Mouse (Mus musculus): ENCODE results near the gene Spock1.
A peak's percentile ranks its signal among the peaks of the same experiment; 100 is the strongest.

Gene Spock1

DNA sequence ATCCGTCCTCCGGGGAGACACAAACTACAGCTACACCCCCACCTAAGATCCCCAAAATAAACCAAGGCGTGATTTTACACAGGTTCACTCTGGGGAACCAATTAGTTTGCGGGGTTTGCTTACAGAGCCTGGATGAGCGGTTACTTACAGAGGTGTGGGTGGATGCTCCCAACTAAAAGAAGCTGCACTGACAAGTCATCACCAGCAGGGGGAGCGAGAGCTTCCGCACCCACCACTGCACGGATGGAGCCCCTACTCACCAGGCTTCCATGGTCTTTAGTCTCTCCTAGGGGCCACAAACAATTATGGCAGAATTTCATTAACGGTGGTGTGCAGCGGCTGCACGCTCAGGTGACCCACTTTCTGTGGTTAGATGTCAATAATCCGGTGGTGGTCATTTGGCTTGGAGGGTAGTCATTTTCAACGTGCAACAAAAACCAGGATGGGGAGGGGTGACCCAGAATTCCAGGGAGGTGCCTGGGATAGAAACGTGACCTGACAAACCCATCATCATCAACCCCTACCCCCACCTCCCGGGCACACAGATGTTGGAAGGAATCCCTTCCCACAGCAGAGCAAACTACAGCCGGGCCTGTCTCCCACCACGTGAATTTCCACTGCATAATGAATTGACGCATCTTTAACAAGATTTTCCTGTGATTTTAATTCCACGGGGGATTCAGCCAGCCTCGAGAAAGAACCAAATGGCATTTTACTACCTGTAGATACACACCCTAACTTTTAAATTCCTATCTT, 186.4 kb downstream of the Spock1 start:
- DNase-seq = no peak

DNA sequence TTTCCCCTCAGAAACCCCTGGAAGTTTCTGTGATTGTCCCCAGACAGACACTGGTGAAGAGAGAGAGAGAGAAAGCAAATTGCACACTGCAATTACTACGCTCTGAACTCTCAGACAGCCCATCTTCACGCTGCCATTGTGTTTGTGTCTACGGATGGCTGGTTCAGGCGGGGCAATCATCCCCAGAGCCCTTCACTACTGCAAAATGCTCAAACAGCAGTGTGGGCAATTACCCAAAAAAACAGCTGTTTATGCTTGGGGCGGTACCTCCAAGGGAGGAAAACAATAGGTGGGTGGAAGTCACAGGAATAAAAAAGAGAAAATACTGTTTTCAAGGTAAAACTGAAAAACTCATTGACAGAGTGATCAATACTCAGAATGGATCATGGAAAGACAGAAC, 190.0 kb downstream of the Spock1 start:
- no peak for DNase-seq

DNA sequence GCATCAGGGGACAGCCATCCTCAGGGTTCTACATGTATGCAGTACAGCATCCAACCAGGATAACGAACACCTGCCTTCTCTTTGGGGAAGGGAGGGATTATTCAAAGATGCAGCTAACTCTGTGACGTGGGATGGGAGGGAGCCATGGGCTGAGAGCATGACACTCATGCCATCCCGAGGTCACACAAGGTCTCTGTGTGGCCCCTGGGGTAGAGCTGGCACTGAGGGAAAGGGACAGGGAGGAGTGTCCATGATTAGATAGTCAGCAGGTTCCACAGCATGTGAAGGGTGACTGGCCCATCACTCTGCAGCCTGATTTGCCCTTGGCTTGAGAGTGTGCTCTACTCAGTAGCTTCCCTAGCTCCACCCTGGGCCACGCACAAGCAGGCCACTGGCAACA, 195.2 kb downstream of the Spock1 start:
- no peak for DNase-seq

DNA sequence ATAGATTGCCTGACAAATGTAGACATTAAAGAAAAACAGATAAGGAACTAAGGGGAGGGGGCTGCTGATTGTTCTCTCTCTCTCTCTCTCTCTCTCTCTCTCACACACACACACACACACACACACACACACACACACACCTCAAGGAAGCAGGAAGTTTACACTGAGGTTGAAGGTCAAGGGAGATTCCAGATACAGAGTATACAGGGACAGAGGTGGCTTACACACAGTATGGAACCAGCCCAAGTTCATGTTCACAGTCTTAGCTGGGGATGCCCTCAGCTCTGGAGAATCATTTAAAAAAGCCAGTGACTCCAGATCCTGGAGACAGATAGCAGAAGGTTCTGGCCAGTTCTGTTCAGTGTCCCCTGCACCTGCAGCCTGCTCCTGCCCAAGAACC, 199.7 kb downstream of the Spock1 start:
- DNase-seq = no peak

DNA sequence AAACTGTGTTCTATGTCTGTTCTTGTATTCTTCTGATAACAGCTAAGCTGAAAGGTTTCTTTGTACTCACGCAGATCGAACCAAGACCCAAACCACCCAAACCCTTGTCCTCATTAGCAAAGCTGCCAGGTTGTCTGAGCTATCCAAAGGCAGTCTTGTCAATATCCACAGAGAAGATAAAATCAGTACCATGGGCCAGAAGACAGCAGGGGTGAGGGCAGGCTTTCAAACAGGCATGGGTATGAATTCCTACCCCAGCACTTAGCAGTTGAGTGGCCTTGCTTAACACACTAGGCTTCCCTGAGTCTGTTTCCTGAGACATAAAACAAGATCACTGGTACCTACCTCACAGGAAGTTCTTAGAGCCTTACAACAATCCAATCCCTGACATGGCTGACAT, 205.2 kb downstream of the Spock1 start:
- no peak for DNase-seq

DNA sequence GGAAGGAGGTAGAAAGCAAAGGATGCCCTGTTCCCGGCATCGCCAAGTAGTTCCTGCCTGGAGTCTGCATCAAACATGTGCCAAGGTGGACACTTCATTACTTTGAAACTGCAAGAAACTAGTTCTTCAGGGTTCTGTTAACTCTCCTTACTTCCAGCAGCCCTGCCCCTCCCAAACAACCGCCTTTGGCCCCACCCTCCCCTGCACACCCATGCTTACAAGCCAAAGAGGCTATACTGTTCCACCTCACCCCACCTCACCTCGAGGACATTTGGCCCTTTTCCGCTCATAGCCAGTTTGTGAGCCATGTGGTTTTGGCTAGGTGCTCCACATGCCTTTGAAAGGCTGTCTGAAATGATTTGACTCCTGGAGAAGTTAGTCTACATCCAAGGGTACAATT, 211.4 kb downstream of the Spock1 start:
- DNase-seq = peak; percentile 3 to 9

DNA sequence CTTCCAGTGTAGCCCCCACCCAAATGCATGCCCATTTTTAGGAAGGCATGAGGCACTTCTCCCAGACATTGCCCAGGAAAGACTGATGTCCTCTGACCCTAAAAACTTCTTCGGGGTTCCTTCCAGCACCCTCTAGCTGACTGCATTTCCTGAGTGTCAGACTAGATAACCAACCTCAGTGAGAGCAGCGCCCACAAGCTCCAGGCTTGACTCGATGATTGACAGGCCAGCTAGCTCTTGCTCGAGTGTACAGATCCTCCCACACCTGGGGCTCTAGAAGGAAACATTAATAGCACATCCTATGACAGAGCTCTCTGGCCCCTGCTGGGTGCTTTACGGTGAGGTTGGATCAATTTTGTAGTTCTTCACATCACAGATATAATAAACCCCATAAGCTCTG, 219.2 kb downstream of the Spock1 start:
- no peak for DNase-seq

DNA sequence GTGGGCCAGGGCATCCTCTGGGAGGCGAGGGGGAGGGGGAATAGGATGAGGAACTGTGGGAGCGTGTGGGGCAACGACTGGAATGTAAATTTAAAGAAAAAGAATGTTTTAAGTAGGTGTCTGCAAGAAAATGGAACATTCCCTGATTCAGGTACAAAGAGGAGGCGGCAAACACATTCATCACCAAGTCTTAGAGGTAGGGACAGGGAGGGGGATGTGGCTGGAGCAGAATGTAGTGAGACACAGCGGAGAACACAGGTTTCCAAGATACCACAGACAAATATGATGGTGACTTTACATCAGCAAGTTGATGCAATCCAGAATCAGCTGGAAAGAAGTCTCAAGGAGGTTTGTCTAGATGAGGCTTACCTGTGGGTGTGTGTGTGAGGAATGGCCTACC, 221.7 kb downstream of the Spock1 start:
- no peak for DNase-seq

DNA sequence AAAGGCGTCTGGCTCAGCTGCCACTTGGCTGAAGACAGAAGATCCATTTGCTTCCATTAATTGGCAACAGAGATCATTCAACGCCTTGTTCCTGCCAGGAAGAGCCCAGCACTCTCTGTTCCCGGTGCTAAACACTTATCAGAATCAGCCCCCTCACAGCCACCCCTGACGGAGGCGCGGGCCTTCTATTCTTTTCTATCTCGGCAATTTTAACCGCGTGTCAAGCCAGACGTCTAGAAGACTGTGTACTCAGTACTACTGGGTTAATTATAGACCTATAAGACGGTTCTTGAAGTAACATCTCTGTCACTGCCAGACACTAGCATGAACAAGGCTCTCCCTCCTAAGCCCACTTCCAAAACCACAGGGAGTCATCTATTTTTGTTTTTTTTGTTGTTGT, 222.9 kb downstream of the Spock1 start:
- DNase-seq = no peak

DNA sequence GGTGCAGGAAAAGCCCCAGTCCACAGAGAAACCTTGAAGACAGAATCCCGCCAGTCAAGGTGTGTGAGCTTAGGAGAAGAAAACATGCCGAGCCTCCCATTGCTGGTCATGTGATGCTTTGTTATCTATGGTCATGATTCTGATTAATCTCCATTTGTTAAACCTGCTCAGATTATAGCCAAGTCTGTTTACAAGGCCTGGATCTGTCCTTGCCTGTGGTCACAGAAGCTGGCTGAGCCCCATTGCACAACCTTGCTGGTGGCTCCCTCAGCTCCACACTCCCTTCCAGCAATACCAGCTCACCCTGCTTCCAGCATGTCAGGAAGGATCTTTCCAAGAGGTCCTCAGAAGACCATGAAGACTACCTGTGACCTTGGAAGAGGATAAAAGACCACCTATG, 228.5 kb downstream of the Spock1 start:
- DNase-seq = no peak

DNA sequence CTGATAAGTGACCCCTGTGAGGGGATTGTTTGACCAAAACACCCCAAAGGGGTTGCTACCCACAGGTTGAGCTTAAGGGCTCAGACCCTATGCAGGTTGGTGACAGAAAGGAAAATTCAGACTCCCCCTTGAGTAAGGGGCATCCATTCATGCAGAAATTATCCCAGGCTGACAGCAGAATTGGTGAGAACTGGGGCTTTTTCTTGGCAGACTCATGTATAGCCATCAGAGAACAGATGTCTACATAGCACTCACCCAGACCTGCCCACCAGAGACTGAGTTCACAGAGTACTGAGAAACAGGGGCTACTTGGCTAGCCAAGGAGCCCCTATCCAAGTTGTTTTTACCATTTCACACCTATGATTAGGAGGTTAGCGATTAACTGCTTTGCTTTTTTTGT, 231.3 kb downstream of the Spock1 start:
- no peak for DNase-seq

DNA sequence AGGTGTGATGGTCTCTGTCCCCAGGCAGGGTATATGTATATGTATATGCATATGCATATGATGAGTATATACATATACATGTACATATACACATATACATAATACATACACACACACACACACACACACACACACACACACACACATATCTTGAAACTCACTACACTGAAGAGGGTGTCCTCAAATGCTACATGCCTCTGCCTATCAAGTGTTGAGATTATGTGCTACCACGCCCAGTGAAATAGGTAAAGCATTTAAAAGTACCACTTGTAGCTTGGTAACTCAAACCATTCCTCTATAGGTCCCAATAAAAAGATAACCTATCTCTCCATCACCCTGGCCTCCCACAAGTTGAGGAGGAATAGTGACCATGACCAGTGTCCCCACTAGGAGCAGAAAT, 234.7 kb downstream of the Spock1 start:
- DNase-seq = no peak

DNA sequence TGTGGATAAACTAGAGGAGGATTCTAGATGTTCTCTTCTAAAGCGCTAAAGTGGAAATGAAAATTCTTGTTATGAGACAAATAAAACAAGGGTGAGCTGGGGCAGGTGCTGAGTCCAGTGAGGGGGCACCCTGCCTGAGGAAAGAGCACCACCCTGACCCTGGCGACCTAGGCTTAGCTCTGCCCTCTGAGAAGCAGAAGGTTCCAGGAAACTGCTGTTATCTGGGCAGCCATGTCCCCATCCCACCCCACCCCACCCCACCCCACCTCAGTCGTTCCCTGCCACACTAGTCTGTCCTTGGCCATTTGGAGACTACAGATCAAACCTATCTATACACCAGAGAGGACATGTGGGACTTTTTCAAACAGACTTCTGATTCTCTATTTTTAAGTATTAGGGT, 235.4 kb downstream of the Spock1 start:
- DNase-seq = no peak

DNA sequence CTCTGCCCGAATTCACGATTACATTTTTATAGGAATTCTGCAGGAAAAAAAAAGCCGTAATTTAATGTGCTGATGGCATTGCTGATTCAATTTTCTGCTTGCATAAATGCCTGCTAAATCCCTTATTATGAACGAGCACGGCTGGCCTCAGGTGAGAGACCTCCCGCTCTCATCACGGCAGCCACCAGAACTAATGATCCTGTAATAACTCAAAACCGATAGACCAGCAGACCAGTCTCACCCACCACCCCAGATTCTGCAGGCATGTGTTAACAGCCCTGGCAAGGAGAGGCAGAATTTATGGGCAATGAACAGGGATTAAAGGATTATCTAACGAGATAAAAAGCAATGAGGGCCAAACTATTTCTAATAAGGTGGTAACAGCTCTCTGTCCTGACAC, 236.2 kb downstream of the Spock1 start:
- no peak for DNase-seq

DNA sequence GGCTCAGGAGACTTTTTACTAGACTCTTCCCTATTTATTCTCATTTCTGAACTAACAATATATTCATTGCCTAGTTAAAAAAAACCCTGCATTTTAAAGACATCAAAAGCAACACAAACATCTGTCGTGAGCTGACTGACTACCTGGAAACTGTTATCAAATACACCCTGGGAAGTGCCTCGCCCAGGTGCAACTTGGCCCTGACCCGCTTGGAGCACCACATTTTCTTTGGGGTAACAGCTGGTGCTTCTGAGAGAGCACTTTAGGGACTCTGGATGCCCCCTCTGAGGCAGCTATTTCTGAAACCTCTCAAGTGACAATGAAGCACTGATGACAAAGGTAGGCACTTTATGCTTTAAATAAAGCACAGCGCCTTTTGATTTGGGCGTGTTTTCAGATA, 236.8 kb downstream of the Spock1 start:
- no peak for DNase-seq

DNA sequence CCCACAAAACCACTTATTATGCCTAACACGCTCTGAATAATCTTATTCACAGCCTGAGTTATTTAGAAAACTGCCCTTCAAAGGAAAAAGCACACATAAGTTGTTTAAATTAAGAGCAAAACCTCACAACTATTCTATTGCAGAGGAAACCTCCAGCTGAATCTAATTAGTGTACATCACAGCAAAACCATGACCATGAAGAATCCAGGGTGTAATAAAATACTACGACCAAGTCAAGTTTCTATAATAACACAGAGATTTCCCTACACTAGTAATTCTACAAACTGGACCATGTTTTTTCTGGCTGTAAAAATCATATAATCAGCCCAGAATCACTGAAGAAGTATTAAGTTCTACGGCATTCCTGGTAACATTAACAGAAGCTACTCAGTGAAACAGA, 240.5 kb downstream of the Spock1 start:
- DNase-seq = no peak

DNA sequence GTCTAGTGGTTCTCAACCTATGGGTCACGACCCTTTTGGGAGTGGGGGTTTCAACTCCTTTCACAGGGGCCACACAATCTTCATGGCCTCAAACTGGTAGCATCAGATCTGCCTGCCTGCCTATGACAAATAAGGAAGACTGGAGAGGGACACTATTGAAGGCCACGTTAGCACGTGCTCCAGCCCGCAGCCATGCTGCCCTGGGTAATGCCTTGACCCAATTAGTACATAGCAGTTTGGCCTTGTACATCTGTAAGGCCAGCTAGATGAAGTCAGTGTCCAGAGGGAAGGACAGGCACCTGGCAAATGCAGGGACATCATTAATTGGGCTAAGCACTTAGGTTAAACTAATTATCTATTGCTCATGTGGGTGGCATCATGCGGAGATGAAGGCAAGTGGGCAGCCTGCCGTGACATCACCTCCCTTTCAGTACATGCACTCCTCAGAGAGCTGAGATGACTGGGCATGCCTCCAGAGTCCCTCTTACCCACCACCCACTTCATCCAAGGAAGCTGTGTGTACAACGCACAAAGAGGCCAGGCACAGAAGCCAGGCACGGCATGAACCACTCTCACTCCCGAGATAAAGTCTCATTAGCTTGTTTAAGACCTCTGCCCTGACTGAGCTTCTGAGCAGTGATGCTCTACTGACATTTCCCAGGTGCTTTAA, 241.8 kb downstream of the Spock1 start:
- DNase-seq = no peak

DNA sequence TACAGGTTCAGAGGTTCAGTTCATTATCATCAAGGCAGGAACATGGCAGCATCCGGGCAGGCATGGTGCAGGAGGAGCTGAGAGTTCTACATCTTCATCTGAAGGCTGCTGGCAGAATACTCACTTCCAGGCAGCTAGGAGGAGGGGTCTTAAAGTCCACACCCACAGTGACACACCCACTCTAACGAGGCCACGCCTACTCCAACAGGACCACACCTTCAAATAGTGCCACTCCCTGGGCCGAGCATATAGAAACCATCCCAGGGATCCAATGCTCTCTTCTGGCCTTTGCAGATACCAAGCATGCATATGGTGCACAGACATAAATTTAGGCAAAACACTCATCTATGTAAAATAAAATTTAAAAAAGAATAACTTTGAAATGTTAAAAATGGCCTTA, 245.6 kb downstream of the Spock1 start:
- DNase-seq = no peak

DNA sequence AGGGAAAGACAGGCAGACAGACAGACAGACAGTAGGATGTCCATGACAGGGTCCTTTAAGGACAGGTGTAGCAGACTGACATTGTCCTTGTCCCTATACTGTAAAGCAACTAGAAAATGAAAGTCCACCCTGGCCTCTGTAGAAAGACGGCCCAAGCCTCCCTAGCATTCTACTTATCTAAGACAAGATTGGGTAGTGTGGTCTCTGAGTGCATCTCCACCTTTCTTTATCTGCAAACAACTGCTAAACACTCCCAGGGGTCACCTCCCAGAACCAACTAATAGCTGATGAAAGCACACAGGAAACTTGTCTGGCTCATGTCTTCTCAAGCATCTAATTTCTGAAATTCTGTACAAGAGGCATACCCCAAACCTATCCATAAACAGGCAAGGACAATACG, 247.6 kb downstream of the Spock1 start:
- no peak for DNase-seq

DNA sequence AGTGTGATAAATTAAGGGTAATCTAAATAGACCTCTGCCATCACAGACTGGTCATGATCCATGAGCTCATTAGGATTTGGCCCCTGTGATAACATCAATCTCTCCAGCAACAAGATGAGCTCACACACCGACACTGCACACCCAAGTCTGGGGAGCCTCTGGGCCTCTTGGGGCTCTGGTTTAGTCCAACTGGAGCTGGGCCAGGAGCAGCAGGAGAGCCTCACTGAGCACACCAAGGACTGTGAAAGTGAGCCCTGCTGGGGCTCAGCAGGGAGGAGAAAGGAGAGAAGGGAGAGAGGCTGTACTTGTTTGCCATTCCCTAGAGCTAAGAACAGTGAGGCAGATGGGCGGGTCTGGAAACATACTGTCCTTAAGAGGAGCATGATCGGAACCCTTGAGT, 248.3 kb downstream of the Spock1 start:
- no peak for DNase-seq

DNA sequence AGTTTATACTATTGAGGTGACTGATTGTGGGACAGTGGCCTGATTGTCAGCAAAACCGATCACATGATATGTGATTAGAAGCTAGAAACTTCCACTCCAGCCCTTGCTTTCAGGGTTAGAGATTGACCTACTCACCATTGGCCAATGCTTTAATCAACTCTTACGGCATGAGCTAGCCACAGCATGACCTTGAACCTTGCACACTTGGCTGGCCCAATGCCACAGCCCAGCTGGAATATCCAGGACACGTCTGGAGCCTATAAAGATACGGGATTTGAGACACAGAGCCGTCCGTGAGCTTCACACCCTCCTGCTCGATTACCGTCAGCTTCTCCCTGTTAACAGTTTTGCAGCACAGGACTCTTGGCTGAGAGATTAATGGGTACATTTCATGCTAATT, 251.5 kb downstream of the Spock1 start:
- DNase-seq = no peak

DNA sequence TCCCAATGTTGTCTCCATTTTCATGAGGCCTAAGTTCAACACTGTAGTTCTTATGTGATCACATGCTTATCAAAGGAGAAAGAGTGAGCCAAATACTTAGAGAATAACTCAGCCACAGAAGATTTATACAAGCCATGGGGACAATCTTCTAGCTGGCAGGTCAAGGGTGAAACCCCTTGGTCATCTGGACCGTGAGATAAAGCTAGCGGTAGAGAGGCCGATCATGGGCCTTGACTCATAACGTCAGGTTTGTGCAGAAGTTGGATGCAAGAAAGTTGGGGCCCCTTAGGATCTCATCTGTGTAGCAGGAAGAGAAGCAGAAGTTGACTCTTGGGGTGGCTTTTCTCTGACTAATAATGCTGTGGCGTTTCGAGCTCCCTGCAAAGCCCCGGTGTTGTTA, 253.8 kb downstream of the Spock1 start:
- DNase-seq = no peak

DNA sequence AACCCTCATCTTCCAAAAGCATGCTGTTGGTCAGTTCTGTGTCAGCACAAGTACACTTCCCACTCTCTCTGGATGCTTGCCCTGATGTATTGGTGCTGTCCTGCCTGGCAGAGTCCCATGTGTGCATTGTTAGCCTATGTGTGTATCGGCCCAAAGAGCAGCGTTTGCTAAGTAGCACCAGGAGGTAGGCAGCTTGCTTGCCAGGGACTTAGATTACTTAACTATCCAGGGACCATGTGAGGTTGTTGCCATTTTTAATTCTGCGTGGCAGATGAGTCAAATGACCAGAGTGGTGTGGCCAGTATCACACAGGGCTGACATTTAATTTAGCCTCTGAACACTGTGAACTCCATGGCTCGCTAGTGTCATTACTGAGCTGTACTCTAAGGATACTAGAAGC, 256.9 kb downstream of the Spock1 start:
- DNase-seq = no peak

DNA sequence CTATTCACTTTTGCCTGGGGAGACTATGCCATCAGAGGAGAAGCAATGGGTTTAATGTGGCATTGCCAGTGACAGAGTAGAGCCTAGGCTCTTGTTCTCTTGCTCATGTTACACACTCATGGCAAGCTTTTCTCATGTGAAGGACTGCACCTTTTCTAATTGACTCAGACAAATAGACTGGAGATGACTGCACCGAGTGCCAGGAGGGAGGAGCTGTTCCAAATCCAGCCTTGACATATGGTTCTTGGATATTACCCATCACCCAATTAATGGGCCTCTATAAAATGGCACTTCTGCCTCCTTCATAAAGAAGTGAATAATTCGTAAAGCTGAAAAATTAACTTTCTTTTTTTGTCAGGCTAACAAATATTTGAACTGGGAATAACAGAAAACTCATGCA, 259.3 kb downstream of the Spock1 start:
- no peak for DNase-seq

DNA sequence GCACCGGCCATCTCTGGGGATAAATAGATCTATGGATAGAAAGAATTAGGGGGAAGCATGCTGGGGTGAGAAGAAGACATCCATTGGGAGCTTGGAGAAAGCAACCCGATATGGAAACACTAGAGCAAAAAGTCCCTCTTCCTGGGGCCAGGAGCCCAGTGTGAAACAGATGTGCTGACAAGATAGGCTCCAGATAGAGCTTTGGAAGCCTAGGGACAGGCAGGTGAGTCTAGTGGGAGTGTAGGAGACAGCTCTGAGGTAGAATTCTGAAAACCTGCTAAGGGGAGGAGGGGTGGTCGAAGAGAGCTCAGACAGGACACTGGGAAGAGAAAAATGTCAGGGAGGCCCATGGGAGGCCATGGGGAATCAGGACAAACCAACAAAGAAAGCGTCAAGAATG, 260.7 kb downstream of the Spock1 start:
- no peak for DNase-seq

Data from kidney, adult 8-10 months (tissue).